Mouse (Mus musculus) spleen, embryonic (tissue): ENCODE measurements around the gene Amdhd1.

ENCODE experiments used
- CTCF ChIA-PET: fragments of 350-600 bp; sonication (Branson Sonifier 250); formaldehyde crosslinking; loops from one replicate; lab custom pipeline; 2022; lab: Charles Lee

Gene Amdhd1

GRCm38 (mm10) chr10:93484511-93484910 is 55.3 kb downstream of the Amdhd1 start:
- CTCF ChIA-PET: interaction anchor here (0.7 kb wide), 1 partner anchor 571 kb away, joined by 5 read pairs; no protein-coding TSS in a partner anchor
